Mouse (Mus musculus): Measurements from ENCODE around the gene Serpinb1c.
A peak's percentile ranks its signal among the peaks of the same experiment; 100 is the strongest.
"Not testable (repeated sequence)": the region's sequence is repeated elsewhere in the genome, so short reads cannot be mapped to it uniquely, and the experiment has no call there.

Serpinb1c gene

DNA sequence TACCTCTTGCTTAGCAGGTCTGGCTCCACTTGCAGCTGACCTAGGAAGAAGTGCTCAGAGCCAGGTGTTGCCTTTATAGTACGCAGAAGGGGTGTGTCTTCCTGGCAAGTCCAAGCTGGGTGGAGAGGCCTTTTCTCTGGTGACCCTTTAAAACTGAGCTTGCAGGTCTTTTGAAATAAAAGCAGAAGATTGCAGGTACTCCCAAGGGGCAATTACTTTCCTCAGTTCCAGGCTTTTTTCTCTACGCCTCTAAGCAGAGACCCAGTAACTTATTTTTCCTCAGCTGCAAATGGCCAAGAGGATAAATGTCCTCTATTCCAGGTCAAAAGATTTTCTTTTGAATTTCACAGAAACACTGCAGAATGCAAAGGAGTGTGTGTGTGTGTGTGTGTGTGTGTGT is at the start of gene Serpinb1c:
Serpinb1c (minus strand) TSS at position 101 of the 400 bp plus-strand sequence.
- DNase-seq: peak in 1 of 2 experiments; percentile 6

DNA sequence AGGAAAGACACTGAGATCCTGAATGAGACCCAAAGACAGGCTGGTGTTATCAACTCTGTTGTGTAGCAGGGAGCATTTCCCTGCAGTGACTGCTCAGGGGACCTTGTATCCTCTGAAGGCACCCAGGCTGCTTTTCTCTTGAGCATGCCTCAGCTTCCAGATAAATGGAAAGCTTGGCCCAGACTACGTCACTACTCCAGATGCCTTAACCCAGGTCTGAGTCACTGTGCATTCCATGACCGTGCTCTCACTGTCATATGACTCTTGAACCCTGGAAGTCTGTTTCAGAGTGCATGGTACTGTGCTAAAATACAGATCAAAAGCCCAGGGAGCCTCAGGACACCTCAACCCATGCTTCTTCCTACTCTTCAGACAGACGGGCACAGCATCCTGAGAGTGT is 41.2 kb upstream of the Serpinb1c start:
- peak; percentile 43 to 48 for DNase-seq

GRCm38 (mm10) chr13:32938275-32938674 is 40.3 kb upstream of the Serpinb1c start:
- DNase-seq: not testable (repeated sequence)

- DNase-seq: no peak
Observed at GRCm38 (mm10) chr13:32934706-32935381, 36.8 kb upstream of the Serpinb1c start.

DNA sequence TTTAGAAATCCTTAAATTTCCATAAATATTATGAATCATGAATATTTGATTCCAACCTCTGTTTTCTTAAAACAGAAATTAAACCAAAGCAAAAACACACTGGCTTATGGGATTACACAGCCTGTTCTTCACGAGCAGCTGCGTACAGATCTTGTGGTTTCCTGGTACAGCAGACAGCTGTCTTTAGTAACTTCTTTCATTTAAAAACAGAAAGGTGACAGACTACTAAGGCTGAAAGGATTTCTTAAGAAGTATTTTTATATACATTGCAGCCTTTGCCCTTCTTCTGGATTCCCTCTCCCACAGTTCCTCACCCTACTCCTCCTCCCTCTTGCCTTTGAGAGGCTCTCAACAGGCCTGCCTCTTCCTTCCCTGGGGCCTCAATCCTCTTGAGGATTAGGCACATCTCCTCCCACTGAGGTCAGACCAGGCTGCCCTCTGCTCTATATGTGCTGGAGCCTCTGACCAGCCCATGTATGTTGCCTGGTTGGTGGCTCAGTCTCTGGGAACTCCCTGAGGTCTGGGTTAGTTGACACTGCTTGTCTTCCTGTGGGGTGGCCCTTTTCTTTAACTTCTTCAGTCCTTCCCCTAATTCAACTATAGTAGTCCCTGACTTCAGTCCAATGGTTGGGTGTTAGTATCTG is 31.2 kb upstream of the Serpinb1c start:
- peak; percentile 34 to 54 for DNase-seq

DNA sequence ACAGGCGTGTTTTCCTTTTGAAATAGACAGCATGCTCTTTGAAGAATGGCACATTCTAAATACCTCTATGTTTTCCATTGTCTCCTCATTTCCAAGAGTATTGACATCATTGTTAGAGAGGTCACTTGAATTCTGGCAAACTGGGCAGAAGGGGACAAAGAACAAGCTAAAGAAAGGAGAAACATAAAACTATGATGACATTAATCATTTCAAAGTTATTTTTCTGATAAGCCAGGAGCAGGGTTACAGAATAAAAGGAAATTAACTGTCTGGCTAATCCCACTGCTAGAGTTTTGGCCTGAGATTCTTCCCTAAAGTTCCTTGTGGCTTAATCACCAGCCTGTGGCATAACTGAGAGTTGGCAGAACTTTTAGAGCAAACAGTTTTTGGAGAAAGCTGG is 29.2 kb upstream of the Serpinb1c start:
- no peak for DNase-seq

DNA sequence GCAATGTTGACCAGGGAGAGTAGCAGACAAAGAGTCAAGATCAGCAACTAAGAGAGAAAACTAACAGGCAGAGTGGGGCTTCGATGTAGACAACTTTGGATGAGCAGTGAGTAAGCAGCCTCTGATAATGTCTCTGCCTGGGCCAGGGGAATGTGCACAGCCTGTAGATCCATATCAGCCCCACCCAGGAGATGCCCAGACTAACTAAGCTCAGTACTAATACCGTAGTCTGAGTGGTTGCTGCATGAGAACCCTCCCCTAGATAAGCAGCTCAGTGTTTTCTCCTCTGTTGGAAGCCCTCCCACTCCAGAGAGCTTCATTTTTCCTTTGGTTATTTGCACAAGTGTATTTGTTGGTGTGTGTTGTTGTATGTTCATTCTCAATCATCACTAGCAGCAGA is 28.6 kb upstream of the Serpinb1c start:
- DNase-seq: no peak

GRCm38 (mm10) chr13:32924578-32925360 is 26.8 kb upstream of the Serpinb1c start:
- DNase-seq: peak; percentile 85 to 89

GRCm38 (mm10) chr13:32922622-32923021 is 24.6 kb upstream of the Serpinb1c start:
- no peak for DNase-seq

- DNase-seq: peak; percentile 43 to 60
Observed at GRCm38 (mm10) chr13:32912770-32913380, 14.9 kb upstream of the Serpinb1c start.

DNA sequence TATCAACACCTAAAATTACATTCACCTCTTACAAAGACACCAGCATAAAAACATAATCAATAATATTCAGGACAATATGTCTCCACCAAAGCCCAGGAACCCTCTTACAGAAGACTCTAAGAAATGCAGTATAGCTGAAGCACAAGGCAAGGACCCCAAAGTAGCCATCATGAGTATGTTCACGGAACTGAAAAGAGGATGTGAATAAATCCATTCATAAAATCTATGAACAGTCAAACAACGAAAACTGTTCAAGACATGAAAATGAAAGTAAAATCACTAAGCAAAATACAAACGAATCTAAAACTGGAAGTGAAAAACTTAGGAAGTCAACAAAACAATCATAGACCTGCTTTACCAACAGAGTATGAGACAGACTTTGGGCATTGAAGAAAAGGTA is 10.2 kb upstream of the Serpinb1c start:
- no peak for DNase-seq

- peak; percentile 90 to 91 for DNase-seq
Observed at GRCm38 (mm10) chr13:32903211-32903873, 5.3 kb upstream of the Serpinb1c start.

DNA sequence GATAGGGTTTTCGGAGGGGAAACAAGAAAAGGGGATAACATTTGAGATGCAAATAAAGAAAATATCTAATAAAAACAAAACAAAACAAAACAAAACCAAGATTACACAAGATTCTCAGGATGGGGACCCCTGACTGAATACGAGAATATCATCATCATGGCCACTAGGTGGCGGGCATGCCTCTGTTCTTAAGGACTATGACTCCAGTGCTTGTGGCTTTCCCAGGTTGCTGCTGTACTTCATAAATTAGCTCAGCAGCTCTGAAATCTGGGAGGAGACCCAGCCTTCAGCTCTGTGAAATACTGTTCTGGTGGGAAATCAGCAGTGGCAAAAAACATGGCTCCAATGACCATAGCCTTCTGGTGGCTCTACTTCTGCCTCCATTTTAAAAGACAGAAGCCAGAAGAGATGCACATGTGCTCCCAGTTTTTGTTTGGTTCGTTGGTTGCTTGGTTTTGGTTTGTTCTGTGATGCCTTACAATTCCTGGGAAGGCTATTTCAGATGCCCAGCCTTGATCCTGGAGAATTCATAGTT is 4.5 kb upstream of the Serpinb1c start:
- DNase-seq: peak; percentile 64 to 73

DNA sequence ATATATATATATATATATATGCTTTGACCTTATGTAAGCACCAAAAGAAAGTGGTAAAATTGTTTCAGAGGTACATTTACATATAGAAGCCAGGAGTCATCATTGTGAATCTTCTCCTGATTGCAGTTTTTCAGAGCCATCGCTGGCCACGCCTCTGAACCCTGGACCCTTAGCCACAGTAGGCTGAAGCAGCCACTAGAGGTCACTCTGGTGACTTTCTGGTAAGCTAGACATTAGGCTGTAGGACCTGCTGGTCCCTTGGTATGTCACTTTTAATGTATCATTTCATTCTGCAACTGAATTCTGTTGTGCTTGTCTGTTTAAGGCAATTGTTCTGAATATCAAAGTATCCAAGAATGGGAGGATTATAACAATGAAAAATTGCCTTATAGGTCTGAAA is 2.6 kb upstream of the Serpinb1c start:
- peak; percentile 44 to 55 for DNase-seq

- not testable (repeated sequence) for DNase-seq
Observed at GRCm38 (mm10) chr13:32899114-32899513, 1.1 kb upstream of the Serpinb1c start.

- no peak for DNase-seq
Observed at GRCm38 (mm10) chr13:32896931-32897330, 1.1 kb downstream of the Serpinb1c start.

DNA sequence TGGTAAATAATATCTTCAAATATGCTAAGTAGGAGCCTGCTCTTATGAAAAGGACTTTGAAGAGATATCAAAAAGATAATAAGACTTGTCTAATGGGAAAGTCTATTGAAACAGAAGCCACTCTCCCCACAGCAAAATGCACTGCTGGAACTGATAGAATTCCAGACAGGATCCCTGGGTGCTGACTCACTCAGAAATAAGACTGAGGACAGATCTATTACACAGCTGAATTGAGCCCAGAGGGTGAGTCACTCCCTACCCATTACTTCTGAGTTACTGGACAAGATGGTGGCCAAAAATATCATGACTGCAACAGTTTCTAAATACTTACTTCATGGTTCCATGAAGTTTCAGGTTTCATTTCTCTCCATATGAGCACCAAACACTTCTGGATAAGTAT is 13.3 kb downstream of the Serpinb1c start:
- DNase-seq: no peak

- DNase-seq: no peak
Observed at GRCm38 (mm10) chr13:32873862-32874261, 24.1 kb downstream of the Serpinb1c start.

GRCm38 (mm10) chr13:32868843-32869242 is 29.2 kb downstream of the Serpinb1c start:
- DNase-seq: no peak

DNA sequence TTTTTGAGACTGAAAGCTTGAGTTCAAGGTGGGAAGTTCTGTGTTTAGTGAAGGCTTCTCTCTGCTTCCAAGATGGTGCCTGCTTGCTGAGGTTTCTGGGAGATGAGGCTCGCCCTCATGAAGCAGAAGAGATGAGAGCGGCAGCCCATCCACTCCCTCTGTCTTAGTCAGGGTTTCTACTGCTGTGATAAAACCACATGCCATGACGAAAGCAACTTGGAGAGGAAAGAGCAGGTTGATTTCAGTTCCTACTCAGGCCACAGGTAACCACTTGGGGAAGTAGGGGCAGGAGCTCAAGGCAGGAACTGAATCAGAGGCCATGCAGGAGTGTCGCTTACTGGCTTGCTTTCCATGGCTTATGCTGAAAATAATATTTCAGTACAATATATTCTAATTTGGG is 29.8 kb downstream of the Serpinb1c start:
- not testable (repeated sequence) for DNase-seq

- DNase-seq: no peak
Observed at GRCm38 (mm10) chr13:32867030-32867429, 31.0 kb downstream of the Serpinb1c start.

GRCm38 (mm10) chr13:32866484-32866883 is 31.5 kb downstream of the Serpinb1c start:
- peak; percentile 55 to 60 for DNase-seq
